Mouse (Mus musculus) lung, postnatal 25 days (tissue): ENCODE measurements around the gene Mlec.
"Not testable (repeated sequence)": the region's sequence is repeated elsewhere in the genome, so short reads cannot be mapped to it uniquely, and the experiment has no call there.

Experiments used
- DNase-seq: peaks from one replicate; pipeline ENCODE4 v3.0.0; 2022; ENCODE audit warnings: low spot score

Gene Mlec

DNA sequence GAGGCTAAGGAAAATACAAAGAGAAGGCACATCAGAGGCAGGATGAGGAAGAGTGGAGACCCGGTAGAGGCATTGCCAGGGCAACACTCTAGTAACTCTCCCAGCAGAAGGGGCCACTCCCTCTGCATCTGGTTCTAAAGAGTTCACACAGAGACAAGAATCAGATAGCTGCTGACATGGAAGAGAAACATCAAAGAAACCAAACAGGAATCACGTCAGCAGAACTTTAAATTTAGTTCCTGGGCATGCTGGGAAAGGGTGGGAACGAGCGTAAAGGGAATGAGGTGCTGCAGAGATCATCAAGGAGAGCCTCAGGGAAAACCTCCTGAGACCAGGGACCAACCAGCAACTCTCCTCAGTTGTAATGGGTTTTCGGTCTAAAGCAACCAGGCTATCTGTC, 7.0 kb downstream of the Mlec start:
- no peak for DNase-seq

DNA sequence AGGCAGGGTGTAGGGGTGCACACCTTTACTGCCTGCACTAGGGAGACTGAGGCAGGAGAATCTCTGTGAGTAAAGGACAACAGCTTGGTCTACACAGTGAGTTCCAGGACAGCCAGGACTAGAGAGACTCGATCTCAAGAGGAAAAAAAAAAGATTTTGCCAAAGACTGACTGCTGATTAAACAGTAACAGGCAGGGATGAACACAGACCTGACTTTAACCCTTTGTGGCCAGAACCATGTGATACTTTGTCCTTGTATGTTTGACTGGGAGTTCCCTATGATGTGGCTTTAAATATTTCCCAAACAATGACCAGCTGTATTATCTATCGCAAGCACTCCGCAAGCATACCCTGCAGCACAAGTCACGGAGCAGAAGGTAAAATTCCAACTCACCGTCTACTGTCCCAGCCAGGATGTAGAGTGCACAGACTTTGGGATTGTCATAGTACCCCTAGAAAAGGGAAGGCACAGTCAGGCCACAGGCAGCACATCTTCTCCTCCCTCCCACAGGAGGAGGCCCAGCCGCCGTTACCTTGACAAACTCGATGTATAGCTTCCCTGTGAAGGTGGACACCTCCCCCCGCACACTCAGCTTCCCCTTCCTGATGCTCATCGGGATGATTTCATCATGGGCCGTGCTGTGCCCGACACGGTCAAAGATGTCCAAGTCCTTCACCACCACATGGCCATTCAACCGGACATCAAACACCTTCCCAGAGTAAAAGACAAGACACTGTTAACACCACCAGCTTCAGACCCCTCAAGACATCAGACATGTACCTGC, 8.1 kb downstream of the Mlec start:
- DNase-seq = no peak

- DNase-seq = not testable (repeated sequence)
Measured at GRCm38 (mm10) chr5:115148872-115149271, 9.1 kb downstream of the Mlec start.

DNA sequence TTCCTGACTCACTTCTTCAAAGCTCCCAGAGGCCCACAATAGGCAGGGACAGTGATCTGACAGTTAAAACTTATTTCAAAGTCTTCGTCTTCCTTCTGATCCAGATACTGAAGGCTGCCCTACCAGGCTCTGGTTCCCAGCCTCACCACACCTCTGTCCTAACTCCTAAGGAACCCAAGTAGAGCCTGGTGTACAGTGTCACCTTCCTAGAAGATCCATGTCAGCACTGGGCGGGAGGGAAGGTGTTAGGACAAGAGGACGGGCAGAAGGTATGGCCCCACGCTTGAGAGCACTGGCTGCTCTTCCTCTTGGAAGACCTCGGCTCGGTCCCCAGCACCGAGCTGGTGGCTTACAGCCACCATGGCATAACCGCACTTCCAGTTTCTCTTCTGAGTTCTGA, 9.6 kb downstream of the Mlec start:
- no peak for DNase-seq

DNA sequence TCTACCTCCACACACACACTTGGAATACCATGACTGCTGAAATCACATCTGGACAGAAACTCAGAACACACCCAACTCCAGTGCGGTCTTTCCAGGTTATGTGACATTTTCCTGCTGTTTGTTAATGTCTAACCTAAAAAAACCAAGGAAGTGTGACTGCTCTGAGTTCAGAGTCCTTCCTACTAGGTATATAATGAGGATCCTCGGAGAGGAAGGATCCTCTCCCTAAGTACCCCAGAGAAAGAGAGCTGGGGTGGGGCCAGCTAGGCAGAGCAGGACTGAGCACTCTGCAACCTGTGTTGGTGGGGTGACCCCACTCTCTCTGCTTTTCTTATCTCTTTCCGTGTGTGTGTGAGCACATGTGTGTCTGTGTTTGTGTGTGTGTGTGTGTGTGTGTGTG, 10.6 kb downstream of the Mlec start:
- DNase-seq = no peak

- no peak for DNase-seq
Measured at GRCm38 (mm10) chr5:115146747-115147130, 11.2 kb downstream of the Mlec start.

DNA sequence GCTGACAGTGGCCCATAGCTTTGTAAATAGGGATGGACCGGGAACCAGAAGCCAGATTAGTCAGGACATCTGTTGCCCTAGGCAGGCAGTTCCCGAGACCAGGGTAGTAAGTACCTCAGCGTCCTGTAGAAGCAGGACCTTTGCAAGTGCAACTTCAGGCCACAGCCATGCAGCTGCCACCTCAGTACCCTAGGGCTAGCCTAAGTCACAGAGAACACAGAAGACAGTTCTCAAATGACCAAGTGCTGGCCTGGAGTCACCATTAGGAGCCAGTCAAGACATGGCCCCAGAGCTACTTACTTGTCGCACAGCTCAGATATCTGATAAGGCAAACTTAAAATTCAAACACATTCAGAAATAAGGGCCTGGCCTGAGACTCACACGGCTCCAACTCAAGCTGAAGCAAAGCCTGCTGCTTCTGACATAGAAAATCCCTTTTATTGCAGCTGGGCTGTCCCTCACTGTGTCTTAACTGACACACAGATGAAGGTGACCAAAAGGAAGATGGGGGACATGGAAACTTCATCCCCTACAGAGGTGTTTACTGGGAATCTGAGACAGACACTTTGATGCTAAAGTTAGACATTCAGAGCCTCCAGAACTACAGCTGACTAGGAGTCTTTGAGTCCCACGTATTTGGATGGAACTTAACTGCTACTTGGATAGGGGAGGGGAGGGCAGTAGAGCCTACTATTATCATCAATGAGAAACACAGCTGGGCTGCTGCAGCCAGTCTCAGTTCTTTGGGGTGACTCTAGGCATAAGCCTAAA, 11.8 kb downstream of the Mlec start:
- no peak for DNase-seq

- DNase-seq = peak; percentile 29
Measured at GRCm38 (mm10) chr5:115145253-115145968, 12.6 kb downstream of the Mlec start.

DNA sequence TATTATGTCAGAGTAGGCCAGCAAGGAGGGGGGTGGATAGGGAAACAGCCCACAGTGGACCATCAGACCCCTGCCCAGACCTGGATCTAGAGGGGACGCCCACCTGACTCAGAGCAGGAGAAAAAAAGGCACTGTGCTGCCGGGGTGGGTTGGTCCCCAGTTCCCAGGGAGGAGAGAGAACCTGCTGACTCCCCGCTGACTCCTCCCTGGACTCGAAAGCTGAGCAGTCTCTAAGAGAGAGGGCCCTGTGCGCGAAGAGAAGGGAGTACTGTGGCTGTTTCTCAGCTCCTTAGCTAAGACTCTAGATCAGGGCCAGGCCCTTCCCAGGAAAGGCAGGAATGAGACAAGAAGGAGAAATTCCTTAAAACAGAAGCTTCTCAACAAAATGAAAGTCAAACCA, 13.5 kb downstream of the Mlec start:
- DNase-seq = no peak

DNA sequence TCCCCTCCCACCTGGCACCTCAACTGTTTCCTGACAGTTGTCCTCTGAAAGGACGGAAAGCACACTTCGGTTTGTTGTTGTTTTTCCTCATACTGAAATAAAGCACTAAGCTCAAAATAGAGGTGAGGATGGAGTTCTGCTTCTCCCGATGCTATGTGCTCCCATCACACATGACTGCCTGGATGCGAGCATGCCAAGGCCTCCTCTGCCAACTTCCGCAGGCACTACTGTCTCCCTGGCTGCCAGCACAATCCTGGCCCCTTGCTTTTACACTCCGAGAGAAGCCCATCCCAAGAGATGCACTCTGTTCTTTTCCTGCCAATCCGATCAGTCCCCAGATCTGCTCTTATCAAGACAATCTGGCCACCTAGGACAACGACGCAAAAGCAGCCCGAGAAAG, 14.4 kb downstream of the Mlec start:
- no peak for DNase-seq

- no peak for DNase-seq
Measured at GRCm38 (mm10) chr5:115142166-115142697, 15.7 kb downstream of the Mlec start.

- no peak for DNase-seq
Measured at GRCm38 (mm10) chr5:115140726-115141125, 17.3 kb downstream of the Mlec start.

- DNase-seq = no peak
Measured at GRCm38 (mm10) chr5:115139124-115139523, 18.9 kb downstream of the Mlec start.

GRCm38 (mm10) chr5:115134234-115135165, 23.5 kb downstream of the Mlec start, which contains the start of gene Unc119b:
Unc119b (minus strand) TSS chr5:115134975.
- DNase-seq = peak; percentile 89

DNA sequence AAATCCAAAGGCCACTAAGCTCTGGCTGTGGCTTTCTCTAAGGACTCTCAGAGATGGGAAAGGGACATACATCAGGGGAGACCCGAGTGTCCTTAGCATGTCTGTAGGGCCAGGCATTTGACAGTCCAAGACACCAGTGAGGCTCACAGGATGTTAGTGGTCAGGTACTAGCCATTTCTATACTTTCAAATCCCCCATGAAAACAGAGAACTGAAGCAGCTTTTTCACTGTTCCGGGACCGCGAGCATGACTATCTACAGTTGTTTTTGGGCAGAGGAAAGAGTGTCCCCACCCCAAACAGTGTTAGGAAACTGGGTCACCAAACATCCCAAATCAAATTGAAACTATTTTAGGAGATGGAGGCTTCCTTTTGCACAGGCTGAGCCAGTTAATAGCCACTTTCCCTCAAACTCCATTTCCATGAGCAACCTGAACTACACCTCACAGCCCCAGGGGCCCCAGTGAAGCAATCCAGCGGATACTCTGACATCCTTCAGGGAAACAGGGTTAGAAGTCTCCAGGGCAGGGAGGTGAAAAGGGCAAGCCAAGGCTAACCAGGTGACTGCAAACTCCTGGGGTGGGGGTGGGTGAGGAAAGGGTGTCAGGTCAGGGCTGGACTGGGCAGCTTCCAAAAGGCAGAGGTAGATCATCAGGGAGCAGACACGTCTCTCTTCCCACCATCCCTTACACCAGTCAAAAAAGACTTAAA, 24.5 kb downstream of the Mlec start:
- no peak for DNase-seq

- DNase-seq = no peak
Measured at GRCm38 (mm10) chr5:115132465-115132864, 25.5 kb downstream of the Mlec start.

GRCm38 (mm10) chr5:115129328-115129727, 28.7 kb downstream of the Mlec start:
- no peak for DNase-seq

DNA sequence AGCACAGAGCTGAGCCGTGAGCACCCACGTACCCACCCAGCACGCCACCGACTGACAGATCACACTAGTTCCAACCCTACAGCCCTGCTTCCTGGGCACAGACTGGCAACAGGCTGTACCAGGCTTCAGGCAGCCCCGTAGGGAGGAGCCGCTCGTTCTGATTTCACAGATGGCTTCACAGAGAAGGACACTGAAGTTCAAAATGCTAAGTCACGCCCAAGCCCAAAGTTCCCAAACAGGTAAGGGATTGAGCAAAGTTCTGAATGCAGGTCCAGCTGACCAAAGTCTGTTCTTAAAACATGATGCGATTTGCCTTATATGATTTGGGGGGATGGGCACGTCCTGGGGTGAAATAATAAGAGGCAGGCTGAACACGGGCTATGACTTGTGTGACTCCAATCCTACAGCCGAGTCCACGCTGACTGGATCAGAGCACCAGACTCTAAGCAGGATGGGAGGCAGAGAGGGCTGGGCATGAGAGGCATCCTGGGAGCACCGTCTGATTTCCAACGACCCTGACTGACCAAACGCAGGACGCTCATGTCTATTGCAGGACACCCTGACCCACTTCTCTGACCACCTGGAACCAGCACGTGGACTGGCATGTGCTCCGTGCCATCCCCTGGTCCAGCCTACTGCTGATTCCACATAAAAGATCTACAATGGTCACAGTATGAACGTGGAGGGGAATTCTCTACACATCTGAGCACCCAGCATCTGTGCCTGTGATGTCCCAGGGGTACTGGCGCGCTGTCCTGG, 30.4 kb downstream of the Mlec start:
- no peak for DNase-seq

DNA sequence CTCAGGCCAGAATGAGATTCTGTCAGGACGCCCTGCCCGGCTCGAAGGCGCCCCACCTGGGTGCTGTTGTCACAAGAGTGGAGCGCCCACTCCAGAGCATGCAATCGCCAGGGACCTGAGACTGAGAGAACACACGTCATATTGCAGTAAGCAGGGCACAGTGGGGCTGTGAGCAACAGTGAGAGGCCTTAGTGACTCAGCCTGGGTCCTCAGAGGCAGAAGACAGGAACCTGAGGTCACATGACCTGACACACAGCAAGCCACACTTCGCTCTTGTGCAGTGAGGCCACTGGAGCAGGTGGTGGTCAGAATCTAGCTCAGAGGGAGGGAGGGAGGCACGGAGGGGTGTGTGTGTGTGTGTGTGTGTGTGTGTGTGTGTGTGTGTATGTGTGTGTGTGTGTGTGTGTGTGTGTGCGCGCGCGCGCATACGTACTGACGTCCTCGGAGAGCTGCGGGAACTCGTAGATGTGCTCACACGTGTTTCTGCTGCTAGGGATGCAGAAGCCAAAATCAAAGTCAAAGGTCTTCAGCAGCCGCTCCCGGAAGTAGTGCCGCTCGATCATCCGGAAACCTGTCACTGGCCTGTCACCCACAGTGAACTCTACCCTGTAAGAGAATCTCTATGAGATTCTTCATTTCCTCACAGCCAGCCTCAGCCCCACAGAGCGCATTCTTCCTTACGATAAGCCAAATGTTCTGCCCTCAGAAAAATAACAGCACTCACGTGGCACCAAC, 31.2 kb downstream of the Mlec start:
- DNase-seq = no peak
